Mouse (Mus musculus): ENCODE results near the gene Ahsa2. TPM values are rescaled to one million over a fixed set of nuclear protein-coding genes. Genes with fewer than 3 reads are reported as not detected.
"Not testable (repeated sequence)": the region's sequence is repeated elsewhere in the genome, so short reads cannot be mapped to it uniquely, and the experiment has no call there.

Gene Ahsa2
- 76.8 and 79.6 TPM in 2 replicates for polyA plus RNA-seq (2014; fragmentation: Nextera tagmentation; extraction: Ambion mirVana)

DNA sequence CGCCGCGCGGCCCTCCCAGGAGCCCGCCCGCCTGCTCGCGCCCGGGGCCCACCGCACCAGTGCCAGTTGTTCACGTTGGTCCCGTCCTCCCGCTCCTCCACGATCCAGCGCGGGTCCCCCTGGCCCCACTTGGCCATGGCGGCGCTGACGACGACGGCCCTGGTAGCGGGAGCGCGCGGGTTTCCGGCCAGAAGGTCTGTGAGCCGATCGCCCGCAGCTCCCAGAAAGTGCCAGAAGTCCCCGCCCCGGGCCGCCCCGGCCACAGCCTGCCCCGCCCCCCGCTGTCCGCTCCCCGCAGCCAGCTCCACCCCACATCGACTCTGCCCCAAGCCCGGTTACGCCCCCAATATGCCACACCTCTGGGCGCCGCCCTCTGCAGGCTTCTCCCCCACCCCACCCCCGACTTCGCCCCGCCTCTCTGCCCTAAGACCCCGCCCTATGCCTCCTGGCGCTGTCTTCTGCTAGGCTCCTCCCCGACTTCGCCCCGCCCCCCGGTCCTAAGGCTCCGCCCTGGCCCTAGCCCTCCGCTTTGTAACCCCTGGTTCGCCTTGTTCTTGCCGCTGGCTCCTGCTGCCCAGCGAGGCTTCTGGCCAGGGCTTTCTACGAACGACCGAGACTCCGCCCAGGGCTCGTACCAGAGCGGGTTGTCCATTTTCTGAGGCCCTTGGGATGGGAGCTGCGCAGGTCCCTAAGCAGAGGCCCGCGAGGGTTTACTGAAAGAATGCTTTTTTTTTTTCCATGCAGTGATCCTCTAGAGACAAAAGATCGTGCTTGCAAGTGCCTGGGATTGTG, at the start of gene Ahsa2:
Gene Ahsa2 (minus strand): TSS at position 313 of the 792 bp plus-strand sequence.
- peak within 1 kb of the TSS; percentile 80 for H3K4me2 ChIP-seq
- H3K9me3 ChIP-seq (ENCODE audit: control insufficient read depth, low read length): no peaks in the 10 kb centered on the region
- no peaks in the 10 kb centered on the region for H3K27me3 ChIP-seq (replicated peaks; ENCODE audit: control insufficient read depth, insufficient read depth, low read length)
- peaks cover 12% of the 10 kb centered on the region for H3K4me1 ChIP-seq (replicated peaks; ENCODE audit: control insufficient read depth, insufficient read depth, low read length)
- peaks cover 15% of the 10 kb centered on the region for H3K36me3 ChIP-seq (ENCODE audit: control insufficient read depth, insufficient read depth, low read length)
- peak; percentile 94 for ATAC-seq (replicated peaks; ENCODE audit: low FRiP score)
- peak within 1 kb of the TSS; percentile 91 for H3K4me3 ChIP-seq (ENCODE audit: low read depth, low read length)
- DNase-seq (ENCODE audit: low spot score): peak; percentile 99
- peak within 1 kb of the TSS; percentile 98 for H3K9ac ChIP-seq (ENCODE audit: low read depth, low read length)
- peak within 1 kb of the TSS; percentile 96 for H3K27ac ChIP-seq (ENCODE audit: low read depth, low read length)
- WGBS: under 1% methylated on average over 59 of the region's 66 CpGs

DNA sequence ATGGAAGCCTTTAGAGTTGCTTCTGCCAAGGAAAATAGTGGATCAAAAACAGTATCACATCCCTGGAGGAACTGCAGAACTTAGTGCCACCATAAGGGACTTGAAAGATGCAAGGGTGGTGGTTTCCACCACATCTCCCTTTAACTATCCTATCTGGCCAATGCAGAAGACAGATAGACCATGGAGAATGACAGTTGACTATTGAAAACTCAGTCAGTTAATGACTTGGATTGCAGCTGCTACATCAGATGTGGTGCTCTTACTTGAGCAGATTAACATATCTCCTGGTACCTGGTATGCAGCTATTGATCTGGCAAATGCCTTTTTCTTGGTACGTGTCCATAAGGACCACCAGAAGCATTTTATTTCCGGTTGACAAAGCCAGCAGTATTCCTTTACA, 39.6 kb upstream of the Ahsa2 start:
- Histone ChIP-seq H3K4me1 (replicated peaks; ENCODE audit: control insufficient read depth, insufficient read depth, low read length) (no peaks in the 10 kb centered on the region), H3K9me3 (ENCODE audit: control insufficient read depth, low read length) (no peaks in the 10 kb centered on the region), H3K9ac (ENCODE audit: low read depth, low read length) (no peak overlapping the region), H3K27me3 (replicated peaks; ENCODE audit: control insufficient read depth, insufficient read depth, low read length) (no peaks in the 10 kb centered on the region), H3K4me2 (no peak overlapping the region), H3K27ac (ENCODE audit: low read depth, low read length) (no peak overlapping the region), H3K4me3 (ENCODE audit: low read depth, low read length) (no peak overlapping the region), H3K36me3 (ENCODE audit: control insufficient read depth, insufficient read depth, low read length) (no peaks in the 10 kb centered on the region)
- WGBS: 78% methylated on average over 2 of the region's 2 CpGs
- ATAC-seq (replicated peaks; ENCODE audit: low FRiP score) (no peak), DNase-seq (ENCODE audit: low spot score) (no peak)

DNA sequence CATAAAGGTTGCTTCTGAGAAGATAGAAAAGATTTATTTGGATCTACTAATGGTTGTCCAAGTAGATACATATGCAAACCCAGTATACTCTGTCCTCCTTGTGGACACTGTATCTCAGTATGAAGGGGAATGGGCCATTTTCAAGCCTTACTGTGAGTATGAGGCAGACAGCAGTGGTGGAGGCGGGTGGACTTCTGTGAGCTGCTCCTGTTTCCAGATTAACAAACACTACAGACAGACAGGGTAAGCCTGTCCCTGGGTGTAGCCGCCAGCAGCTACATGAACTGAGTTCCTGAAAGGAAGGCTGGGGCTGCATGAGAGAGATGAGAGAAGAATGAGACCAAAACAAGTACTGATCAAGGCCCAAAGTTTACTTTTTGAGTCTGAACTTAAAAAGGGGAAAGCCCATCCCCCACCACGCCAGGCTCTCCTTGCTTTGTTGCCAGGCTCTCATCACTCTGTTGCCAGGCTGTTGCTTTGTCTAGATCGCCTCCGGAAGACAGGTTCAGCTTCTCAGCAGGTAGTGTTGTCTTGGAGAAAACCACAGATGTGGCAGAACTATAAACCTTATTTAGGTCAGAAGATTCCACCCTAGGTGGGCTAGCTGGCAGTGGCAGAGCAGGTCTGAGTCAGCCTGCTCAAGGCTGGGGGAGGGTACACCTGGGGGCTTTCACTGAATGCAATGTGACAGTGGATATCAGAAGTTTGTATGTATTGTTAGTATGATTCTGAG, 22.8 kb upstream of the Ahsa2 start, which contains the start of gene 1700093K21Rik:
Gene 1700093K21Rik (minus strand): TSS at position 683 of the 733 bp plus-strand sequence.
- no peaks in the 10 kb centered on the region for H3K27me3 ChIP-seq (replicated peaks; ENCODE audit: control insufficient read depth, insufficient read depth, low read length)
- no peaks in the 10 kb centered on the region for H3K36me3 ChIP-seq (ENCODE audit: control insufficient read depth, insufficient read depth, low read length)
- H3K9me3 ChIP-seq (ENCODE audit: control insufficient read depth, low read length): no peaks in the 10 kb centered on the region
- no peak within 1 kb of the TSS for H3K4me3 ChIP-seq (ENCODE audit: low read depth, low read length)
- no peak within 1 kb of the TSS for H3K27ac ChIP-seq (ENCODE audit: low read depth, low read length)
- no peak for ATAC-seq (replicated peaks; ENCODE audit: low FRiP score)
- no peak within 1 kb of the TSS for H3K9ac ChIP-seq (ENCODE audit: low read depth, low read length)
- DNase-seq (ENCODE audit: low spot score): no peak
- no peaks in the 10 kb centered on the region for H3K4me1 ChIP-seq (replicated peaks; ENCODE audit: control insufficient read depth, insufficient read depth, low read length)
- WGBS: 61% methylated on average over 5 of the region's 5 CpGs
- no peak within 1 kb of the TSS for H3K4me2 ChIP-seq

DNA sequence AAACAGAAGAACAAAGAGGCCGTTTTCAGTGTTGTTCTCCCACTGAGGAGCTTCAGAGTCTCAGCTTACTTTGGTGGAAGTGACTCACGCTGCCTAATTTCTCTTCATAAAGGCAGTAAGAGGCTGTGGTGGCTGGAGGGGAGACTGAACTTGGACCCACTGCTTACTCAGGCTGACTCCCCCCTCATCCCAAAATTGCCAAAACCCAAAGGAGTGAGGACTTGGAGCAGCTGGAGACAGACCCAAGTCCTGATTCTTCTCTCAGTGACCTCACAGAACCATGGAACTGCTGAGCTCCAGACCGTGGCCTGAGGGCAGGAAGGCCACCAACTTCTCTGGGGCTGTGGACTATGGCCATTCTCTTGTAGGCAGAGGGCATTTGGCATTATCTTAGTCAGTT, 21.2 kb upstream of the Ahsa2 start:
- ATAC-seq (replicated peaks; ENCODE audit: low FRiP score) (no peak), DNase-seq (ENCODE audit: low spot score) (no peak)
- Histone ChIP-seq H3K4me1 (replicated peaks; ENCODE audit: control insufficient read depth, insufficient read depth, low read length) (no peaks in the 10 kb centered on the region), H3K9ac (ENCODE audit: low read depth, low read length) (no peak overlapping the region), H3K36me3 (ENCODE audit: control insufficient read depth, insufficient read depth, low read length) (no peaks in the 10 kb centered on the region), H3K4me2 (no peak overlapping the region), H3K9me3 (ENCODE audit: control insufficient read depth, low read length) (no peaks in the 10 kb centered on the region), H3K27ac (ENCODE audit: low read depth, low read length) (no peak overlapping the region), H3K27me3 (replicated peaks; ENCODE audit: control insufficient read depth, insufficient read depth, low read length) (no peaks in the 10 kb centered on the region), H3K4me3 (ENCODE audit: low read depth, low read length) (no peak overlapping the region)
- WGBS: 78% methylated on average over 3 of the region's 3 CpGs

DNA sequence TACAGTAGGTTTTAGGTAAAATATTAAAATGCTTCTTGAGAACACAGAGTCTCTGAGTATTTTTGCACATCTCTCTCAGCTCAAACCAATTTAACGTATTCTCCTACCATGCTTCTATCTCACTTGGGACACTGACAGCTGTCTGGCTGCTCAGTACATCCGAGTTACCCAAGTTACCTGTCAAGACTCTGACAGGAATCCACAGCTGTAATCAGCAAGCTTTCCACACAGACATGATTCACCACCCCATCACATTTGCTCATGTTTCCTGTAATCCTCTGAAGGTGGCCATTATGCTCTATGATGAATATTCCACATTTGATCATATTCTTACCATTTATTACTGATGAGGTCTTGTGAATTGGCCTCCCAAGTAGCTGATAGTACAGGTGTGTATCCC, 17.5 kb upstream of the Ahsa2 start:
- Histone ChIP-seq H3K9ac (ENCODE audit: low read depth, low read length) (no peak overlapping the region), H3K4me2 (no peak overlapping the region), H3K27ac (ENCODE audit: low read depth, low read length) (no peak overlapping the region), H3K4me1 (replicated peaks; ENCODE audit: control insufficient read depth, insufficient read depth, low read length) (no peaks in the 10 kb centered on the region), H3K27me3 (replicated peaks; ENCODE audit: control insufficient read depth, insufficient read depth, low read length) (no peaks in the 10 kb centered on the region), H3K4me3 (ENCODE audit: low read depth, low read length) (no peak overlapping the region), H3K9me3 (ENCODE audit: control insufficient read depth, low read length) (no peaks in the 10 kb centered on the region), H3K36me3 (ENCODE audit: control insufficient read depth, insufficient read depth, low read length) (no peaks in the 10 kb centered on the region)
- DNase-seq (ENCODE audit: low spot score): no peak
- ATAC-seq (replicated peaks; ENCODE audit: low FRiP score): no peak
- WGBS: 59% methylated on average over 2 of the region's 2 CpGs

DNA sequence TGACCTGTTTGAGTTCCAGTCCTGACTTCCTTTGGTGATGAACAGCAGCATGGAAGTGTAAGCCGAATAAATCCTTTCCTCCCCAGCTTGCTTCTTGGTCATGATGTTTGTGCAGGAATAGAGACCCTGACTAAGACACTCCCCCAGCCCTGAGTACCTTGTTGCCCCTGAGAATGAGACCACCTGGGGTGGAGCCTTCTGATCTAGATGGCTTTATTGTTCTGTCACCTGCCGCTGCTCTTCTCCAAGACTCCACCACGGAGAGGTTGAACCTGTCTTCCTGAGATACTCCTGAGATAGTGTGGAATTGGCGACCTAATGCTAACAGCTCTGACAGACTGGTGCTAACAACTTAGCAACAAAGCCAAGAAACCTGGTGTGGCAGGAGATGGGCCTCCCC, 17.0 kb upstream of the Ahsa2 start:
- H3K27ac ChIP-seq (ENCODE audit: low read depth, low read length); H3K9ac ChIP-seq (ENCODE audit: low read depth, low read length); H3K9me3 ChIP-seq (ENCODE audit: control insufficient read depth, low read length); DNase-seq (ENCODE audit: low spot score); H3K27me3 ChIP-seq (replicated peaks; ENCODE audit: control insufficient read depth, insufficient read depth, low read length); H3K36me3 ChIP-seq (ENCODE audit: control insufficient read depth, insufficient read depth, low read length); H3K4me2 ChIP-seq; ATAC-seq (replicated peaks; ENCODE audit: low FRiP score); H3K4me3 ChIP-seq (ENCODE audit: low read depth, low read length); H3K4me1 ChIP-seq (replicated peaks; ENCODE audit: control insufficient read depth, insufficient read depth, low read length): not testable (repeated sequence)
- 45% methylated on average over 3 of the region's 4 CpGs for WGBS

DNA sequence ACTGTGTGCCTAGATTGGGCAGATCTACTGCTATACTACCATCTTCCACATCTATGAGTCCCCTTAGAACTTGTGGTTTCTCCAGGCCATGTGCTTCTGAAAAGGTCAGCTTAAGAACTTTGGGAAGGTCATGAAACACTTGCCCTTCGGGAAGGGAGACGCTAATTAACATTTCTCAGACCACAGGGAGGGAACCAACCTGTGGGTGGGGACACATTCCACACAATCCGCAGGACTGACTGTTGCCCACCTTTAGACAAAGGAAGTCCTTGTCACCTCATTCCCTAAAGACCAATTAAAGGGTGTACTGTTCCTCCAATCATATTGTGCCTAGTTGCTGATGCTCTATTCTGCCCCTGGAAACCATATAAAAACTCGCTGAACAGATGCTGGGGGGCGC, 7.0 kb upstream of the Ahsa2 start:
- not testable (repeated sequence) for H3K4me2 ChIP-seq; H3K4me3 ChIP-seq (ENCODE audit: low read depth, low read length); H3K9me3 ChIP-seq (ENCODE audit: control insufficient read depth, low read length); H3K36me3 ChIP-seq (ENCODE audit: control insufficient read depth, insufficient read depth, low read length); H3K27me3 ChIP-seq (replicated peaks; ENCODE audit: control insufficient read depth, insufficient read depth, low read length); ATAC-seq (replicated peaks; ENCODE audit: low FRiP score); DNase-seq (ENCODE audit: low spot score); H3K27ac ChIP-seq (ENCODE audit: low read depth, low read length); H3K9ac ChIP-seq (ENCODE audit: low read depth, low read length); H3K4me1 ChIP-seq (replicated peaks; ENCODE audit: control insufficient read depth, insufficient read depth, low read length)
- WGBS: 79% methylated on average over 5 of the region's 5 CpGs

DNA sequence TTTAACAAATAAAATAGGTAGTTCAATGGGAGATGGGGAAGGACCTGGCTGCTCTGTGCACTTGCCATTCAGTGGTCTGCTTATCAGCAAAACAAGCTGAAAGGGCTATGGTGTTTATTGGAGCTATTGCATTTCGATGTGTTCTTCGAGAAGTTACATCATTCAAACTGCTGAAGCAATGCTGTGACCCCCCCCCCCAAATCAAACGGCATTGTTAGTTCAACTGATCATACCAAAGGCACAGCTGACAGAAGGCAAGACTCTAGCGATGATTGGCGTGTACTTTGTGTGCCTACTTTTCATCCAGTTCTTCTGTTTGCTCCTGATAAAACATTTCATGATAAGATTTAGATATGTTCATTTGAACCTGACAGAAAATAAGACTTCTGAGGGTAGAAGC, 779 bp upstream of the Ahsa2 start:
- Histone ChIP-seq H3K4me3 (ENCODE audit: low read depth, low read length) (peak overlapping the region; percentile 56), H3K4me2 (peak overlapping the region; percentile 80), H3K4me1 (replicated peaks; ENCODE audit: control insufficient read depth, insufficient read depth, low read length) (peaks cover 12% of the 10 kb centered on the region), H3K9ac (ENCODE audit: low read depth, low read length) (peak overlapping the region; percentile 71), H3K27ac (ENCODE audit: low read depth, low read length) (peak overlapping the region; percentile 49; the same call in 1 of the 2 replicates), H3K27me3 (replicated peaks; ENCODE audit: control insufficient read depth, insufficient read depth, low read length) (no peaks in the 10 kb centered on the region), H3K36me3 (ENCODE audit: control insufficient read depth, insufficient read depth, low read length) (peaks cover 12% of the 10 kb centered on the region), H3K9me3 (ENCODE audit: control insufficient read depth, low read length) (no peaks in the 10 kb centered on the region)
- ATAC-seq (replicated peaks; ENCODE audit: low FRiP score) (no peak), DNase-seq (ENCODE audit: low spot score) (no peak)
- 32% methylated on average over 5 of the region's 5 CpGs for WGBS

All from liver, embryonic 11.5 days (tissue).